Mouse (Mus musculus) heart, postnatal 0 days (tissue): ENCODE data around the gene 1700021F07Rik.

Experiments
- CTCF ChIP-seq: IDR thresholded peaks from 2 replicates; pipeline ENCODE4 v1.5.1; 2016; ENCODE audit warnings: antibody characterized with exemption, control low read depth, low read depth
- EP300 ChIP-seq: IDR thresholded peaks from 2 replicates; pipeline ENCODE4 v1.6.1; 2016; ENCODE audit warnings: antibody characterized with exemption, low read depth

DNA sequence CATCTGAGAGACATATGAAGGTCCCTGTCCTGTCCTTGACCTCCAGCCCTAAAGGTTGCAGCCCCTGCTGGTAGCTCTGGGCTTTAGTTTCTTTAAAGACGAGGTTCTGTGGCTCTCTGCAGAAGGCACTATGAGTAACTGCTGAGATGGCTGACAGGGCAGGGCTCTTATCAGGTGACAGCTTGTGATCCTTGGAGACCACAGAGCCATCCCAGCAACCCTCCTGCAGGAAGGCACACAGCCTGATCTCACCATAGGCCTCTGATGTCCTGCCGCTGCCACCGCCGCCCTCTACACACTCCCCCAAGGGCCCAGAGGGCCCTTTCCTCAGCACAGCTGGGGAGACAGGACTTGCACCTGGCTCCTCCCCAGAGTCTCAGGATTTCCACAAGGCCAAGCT, 19.4 kb downstream of the 1700021F07Rik start:
- TF ChIP-seq CTCF, result no peak
- no peak for TF ChIP-seq EP300
